Mouse (Mus musculus) liver (tissue): ENCODE data around the gene Efnb1.

ENCODE experiments used
- DNase-seq: peaks from one replicate; pipeline ENCODE4 v3.0.0-alpha.2; 2020; ENCODE audit warnings: mixed read lengths

Gene Efnb1

DNA sequence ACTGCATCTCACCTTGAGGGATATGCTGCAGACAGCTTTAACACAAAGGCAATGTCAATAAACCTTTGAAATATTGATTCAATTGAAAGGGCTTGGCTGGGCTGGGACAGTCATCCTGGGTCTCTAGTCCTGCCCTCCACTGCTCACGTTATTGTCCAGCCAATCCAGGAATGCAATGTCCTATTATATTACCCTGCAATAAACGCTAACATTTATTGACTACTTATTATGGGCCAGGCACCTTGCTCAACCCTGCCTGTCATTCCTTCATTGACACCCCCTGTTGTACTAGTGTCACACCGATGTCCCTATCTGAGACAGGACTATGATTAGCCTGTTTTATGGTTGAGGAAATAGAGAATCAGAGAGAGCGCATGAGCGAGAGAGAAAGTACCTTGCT is 18.4 kb downstream of the Efnb1 start:
- no peak for DNase-seq

DNA sequence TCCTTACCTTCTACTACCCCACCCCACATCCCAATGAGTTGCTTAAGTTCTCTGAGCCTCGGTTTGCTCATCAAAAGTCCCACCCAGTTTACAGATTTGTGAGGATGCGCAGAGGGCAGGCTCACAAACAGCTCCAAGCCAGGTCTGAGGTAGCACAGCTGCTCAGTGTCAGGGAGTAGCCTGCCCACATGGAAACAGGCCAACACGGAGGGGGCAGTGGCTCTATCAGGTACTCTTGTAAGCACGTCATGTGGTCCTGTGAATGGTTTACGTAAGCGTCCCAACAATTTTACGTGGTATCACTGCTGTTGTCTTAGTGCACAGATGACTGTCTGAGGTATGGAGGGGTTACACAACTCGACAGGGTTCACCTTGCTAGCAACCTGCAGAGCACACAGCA is 23.1 kb downstream of the Efnb1 start:
- no peak for DNase-seq

DNA sequence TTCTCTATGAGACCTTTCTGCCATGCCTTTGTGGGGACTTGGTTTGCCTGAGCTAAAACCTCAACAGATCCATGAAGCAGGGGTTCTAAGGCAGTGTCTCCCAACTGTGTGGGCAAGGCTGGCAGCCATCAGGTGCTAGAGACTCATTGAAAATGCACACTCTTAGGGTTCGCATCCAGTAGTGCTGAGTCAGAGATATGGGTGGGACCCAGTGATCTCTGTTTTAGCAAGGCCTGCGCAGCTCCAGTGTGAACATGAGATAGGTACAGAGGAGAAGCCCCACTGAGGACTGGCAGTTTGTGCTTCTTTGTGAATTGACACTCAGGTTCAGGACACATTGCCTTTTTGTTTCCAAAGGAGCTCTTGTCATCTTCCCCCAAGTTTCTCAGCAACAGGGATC is 28.2 kb downstream of the Efnb1 start:
- no peak for DNase-seq

DNA sequence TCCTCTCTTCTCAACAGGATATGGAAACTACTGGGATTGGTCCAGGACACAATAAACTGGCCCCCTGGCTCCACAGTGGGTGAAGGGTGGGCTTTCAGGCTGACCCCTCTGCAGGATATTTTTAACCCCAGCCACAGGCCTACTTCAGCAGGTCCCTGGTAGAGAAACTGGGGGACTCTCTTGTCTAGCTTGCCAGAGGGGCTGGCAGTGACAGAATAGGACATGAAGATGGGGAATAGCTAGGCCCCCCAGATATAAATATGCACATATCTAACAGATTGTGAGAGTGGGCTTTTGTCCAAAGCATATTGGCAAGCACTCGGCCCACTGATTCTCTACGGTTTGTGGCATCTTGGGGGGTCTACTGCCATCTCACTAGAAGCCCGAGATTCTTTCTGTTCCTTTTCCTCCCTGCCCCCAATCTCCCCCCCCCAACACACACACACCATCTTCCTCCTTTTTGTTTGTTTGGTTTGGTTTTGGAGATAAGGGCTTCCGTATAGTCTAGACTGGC is 29.0 kb downstream of the Efnb1 start:
- no peak for DNase-seq

DNA sequence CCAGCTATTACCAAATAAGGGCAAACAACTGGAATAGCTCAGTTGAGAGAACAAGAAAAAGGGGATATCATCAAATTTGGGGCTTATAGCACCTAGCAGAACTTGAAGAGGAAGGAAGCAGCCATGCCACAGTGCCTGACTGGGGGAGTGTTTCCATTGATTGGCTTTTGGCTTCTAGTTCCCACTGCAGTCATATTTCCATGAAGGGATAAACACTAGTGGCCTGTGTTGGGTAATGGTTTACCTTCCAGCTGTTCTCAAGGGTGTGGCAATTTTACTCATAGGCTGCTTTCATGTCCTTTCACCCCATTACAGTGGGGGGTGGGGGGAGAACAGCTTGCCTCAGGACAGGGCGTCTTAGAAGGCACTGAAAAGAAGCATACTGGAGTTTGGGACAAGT is 31.1 kb downstream of the Efnb1 start:
- no peak for DNase-seq

DNA sequence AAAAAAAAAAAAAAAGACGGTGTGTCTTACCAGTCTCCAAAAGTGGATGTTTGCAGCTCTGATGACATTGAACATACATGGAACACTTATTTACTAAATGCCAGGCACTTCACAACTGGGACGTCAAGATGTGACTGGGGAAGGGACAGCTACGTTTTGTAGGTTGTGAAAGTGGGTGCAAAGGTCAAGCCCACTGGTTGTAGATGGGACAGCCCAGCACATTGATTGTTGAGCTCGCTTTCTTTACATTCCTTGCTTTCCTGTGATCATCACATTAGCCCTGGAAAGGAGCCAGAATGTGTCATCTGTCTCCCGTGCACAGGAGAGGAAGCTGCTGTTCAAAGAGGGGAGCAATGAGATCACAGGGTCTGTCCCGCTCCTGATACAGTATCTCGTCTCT is 31.6 kb downstream of the Efnb1 start:
- DNase-seq: no peak

DNA sequence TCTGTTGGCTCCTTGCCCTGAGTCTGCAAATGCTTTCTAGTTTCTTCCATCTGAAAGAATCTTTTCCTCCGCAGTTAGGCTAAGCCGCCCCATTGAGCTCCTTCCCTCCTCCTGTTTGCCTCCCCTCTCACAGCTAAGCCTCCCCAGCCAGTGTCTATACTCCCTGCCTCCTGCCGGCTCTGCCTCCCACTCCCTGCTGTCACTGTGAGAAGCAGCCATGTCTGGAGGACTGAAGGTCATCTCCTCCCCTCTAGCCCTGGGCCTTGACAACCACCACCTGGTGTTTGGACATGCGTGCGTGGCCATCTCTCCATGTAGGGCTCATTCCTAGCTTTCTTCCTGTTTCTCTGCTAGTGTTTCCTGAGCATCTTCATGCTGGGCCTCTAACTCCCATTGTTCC is 36.4 kb downstream of the Efnb1 start:
- no peak for DNase-seq

DNA sequence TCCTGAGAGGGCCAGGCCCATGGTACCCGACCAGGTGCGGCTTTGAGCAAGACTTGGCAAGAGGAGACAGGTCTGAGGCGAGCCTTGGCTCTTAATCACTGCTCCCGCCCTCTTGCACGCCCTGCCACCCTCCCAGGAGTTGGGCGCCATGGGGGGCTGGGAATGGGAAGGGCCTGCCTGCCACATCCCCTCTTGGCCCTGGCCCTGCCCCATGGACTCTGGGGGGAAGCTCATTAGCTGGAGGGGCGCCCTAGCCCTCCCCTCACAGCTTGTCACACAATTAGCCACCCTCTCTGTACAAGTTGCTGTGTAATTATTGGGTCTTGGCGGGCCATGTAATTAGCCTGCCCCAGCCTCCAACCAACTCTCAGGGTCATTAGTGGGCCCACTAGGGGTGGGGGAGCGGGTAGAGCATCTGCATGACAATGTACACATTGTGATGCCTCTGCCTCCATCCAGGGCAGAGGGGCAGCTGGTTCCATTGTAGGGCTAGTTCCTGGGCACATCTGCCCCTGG is 49.2 kb downstream of the Efnb1 start:
- DNase-seq: no peak

DNA sequence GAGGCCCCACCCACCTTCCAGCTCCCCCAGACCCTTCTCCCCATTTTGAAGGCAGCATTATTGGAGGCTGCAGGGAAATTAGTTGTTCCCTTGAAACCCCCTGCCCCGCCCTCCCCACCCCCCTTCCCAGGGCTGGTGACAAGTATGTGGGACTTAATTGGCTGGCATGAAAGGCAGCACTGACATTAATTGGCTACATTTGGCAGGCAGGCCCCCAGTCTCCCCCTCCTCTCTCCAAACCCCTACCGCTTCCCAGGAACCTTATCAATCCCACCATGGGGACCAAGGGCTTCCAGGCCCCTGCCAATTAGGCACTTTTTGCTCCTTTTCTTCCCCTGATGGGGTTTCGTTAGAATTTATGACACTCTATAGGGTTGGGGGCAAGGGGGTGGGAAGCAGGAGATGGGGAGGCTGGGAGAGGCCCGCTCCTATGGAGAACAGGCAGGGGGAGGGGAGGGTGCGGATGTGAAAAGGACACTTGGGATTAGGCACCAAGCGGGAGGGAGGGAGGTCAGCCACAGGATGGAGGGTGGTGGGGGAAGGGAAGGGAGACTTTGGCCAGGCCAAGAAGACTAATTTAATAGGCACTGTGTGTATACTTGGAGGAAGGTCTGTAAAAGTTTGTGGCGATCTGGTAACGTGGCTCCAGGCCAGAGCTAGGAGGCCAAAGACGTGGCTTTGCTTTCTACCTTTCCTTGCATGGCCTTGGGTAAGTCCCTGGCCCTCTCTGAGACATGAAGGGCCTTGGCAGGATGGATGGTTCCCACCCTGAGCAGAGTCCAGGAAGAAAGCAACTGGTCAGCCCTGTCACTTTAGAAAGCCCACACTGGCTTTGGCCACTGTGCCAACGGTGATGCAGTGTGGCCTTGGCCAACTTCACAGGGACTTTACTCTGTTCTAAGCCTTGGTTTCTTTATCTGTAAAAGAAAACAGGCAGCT is 50.8 kb downstream of the Efnb1 start:
- no peak for DNase-seq

DNA sequence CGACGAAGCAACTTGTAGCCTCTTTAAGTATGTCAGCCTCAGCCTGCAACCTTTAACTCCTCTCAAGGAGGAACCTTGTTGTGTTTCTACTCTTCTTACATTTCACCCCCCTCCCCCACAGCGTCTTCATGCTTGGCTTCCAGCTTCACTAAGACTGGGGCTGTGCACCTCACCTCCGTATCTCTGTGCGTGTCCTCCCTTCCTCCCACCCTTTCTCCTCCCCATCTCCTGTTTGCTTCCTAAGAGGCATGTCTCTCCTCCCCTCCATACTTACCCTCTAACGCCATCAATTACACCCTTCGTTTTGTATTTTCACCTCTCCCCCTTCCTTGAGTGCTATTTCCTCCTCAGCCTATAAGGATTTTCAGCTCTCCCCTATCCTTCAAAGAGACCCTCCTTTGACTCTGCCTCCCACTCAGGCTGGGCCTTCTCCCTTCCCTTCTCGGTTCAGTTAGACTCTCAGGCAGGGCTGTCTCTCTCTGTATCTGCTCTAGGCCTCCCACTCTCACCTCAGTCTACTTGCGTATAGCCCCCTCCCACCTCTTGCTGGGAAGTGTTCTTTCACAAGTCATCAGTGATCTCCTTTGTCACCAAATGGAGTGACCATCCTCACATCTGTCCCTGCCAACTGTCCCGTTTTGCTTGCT is 55.6 kb downstream of the Efnb1 start:
- DNase-seq: no peak

DNA sequence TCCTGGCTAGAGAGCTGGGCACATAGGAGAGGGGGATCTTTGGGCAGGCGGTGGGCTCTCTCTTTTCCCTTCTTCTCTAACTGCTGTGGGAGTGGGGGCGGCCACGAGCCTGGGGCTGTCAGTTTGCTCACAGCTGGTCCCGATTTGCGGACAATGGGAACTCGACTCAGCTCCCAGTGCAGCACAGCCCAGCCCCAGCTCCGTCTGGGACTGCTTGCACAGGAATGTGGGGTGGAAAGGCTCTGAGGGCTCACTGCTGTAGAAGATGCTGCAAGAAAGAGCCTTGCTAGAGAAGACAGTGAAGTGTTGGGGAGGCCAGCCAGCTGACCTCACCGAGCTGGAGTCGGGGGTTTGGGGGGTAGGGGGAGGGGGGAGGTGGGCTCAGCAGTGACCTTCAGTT is 61.0 kb downstream of the Efnb1 start:
- no peak for DNase-seq

DNA sequence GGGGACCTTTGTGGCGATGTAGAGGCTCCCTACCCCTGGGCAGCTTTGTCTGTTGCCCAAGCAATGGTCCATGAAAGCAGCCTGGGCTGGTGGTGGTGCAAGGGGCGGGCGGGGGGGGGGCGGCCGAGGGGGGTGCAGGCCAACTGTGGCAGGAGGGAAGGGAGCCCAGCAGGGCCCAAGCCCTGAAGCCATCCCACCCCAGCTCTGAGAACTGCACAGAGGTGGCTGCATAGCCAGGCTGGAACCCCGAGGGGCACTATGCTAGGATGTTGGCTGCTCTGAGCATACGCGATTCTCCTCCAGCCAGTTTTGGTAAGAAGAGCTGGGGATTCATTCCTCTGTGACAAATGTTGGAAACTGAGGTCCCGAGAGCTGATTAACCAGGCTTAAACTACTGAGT is 62.6 kb downstream of the Efnb1 start:
- DNase-seq: no peak
